8 mouse cellular contexts compared by ENCODE assay signal in the genomic region with DNA sequence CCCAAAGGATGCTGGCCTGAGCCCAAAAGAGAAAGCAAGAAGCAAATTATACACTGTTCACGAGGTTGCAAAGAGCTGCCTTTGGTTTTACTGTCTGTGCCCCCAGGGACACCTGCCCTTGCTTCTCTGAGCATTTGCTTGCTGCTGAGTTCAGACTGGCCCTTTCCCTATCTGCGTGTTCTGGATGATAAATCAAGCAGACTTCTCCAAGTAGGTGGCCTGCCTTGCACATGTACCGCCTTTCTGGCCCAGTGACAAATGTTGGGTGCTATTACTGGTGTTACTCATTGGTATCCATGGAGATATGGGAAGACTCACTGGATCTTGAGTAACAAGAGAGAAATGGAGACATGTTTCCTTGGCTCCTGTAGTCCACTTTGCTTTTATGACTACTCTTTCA. TPM values are rescaled to one million over a fixed set of nuclear protein-coding genes. Genes with fewer than 3 reads are reported as not detected.
DNase-seq lines count a peak whose midpoint lies in the region; ATAC-seq and TF ChIP-seq lines count a peak whose summit lies in the region.

No protein-coding gene starts in this region.

- no peak overlapping the region for H3K4me3 ChIP-seq in heart, adult 2 months
- no peak overlapping the region for H3K4me3 ChIP-seq in heart, embryonic 11.5 days (ENCODE audit: low read depth, low read length)
- no peak overlapping the region for H3K4me3 ChIP-seq in intestine, embryonic 15.5 days (replicated peaks)

- no peak overlapping the region for H3K27ac ChIP-seq in heart, adult 2 months
- no peak overlapping the region for H3K27ac ChIP-seq in heart, embryonic 11.5 days (ENCODE audit: low read depth, low read length)
- H3K27ac ChIP-seq in intestine, embryonic 15.5 days, result no peak overlapping the region

- H3K79me2 ChIP-seq in heart, adult 2 months (replicated peaks; ENCODE audit: control insufficient read depth, insufficient read depth, low read length), result no peaks in the 10 kb centered on the region

- H3K36me3 ChIP-seq in heart, adult 2 months (ENCODE audit: control insufficient read depth, insufficient read depth, low read length), result no peaks in the 10 kb centered on the region
- H3K36me3 ChIP-seq in heart, embryonic 11.5 days (ENCODE audit: control insufficient read depth, insufficient read depth, low read length), result no peaks in the 10 kb centered on the region
- H3K36me3 ChIP-seq in intestine, embryonic 15.5 days, result no peaks in the 10 kb centered on the region

- TF ChIP-seq CTCF in heart, adult 2 months (IDR thresholded peaks at IDR 0.05), result no peak

- ATAC-seq in heart, embryonic 11.5 days (replicated peaks; ENCODE audit: insufficient number of reproducible peaks, low FRiP score, low TSS enrichment), result no peak
- ATAC-seq in intestine, embryonic 15.5 days, result peak; percentile 36; the same call in 1 of the 2 replicates

- intact Hi-C loops in heart, adult 2 months (cut with DNase I), result no loop called here
- intact Hi-C loops in left cerebral cortex, postnatal 25 days (cut with DNase I), result no loop called here

- H3K4me1 ChIP-seq in heart, adult 2 months (ENCODE audit: control insufficient read depth, insufficient read depth, low read length), result no peaks in the 10 kb centered on the region
- no peaks in the 10 kb centered on the region for H3K4me1 ChIP-seq in heart, embryonic 11.5 days (ENCODE audit: control insufficient read depth, insufficient read depth, low read length)
- H3K4me1 ChIP-seq in intestine, embryonic 15.5 days (replicated peaks), result peaks cover 3% of the 10 kb centered on the region

- no peak for TF ChIP-seq POLR2A in heart, adult 2 months (IDR thresholded peaks at IDR 0.05; ENCODE audit: insufficient read depth, low read depth, low read length)

- H3K4me2 ChIP-seq in heart, embryonic 11.5 days, result no peak overlapping the region
- no peak overlapping the region for H3K4me2 ChIP-seq in intestine, embryonic 15.5 days (replicated peaks)

- H3K9ac ChIP-seq in heart, adult 2 months (ENCODE audit: low read depth, low read length), result no peak overlapping the region
- no peak overlapping the region for H3K9ac ChIP-seq in heart, embryonic 11.5 days (ENCODE audit: low read depth, low read length)
- H3K9ac ChIP-seq in intestine, embryonic 15.5 days, result no peak overlapping the region

- no peaks in the 10 kb centered on the region for H3K9me3 ChIP-seq in heart, embryonic 11.5 days (replicated peaks; ENCODE audit: control insufficient read depth, low read length)
- no peaks in the 10 kb centered on the region for H3K9me3 ChIP-seq in intestine, embryonic 15.5 days

- no peaks in the 10 kb centered on the region for H3K27me3 ChIP-seq in heart, adult 2 months (ENCODE audit: control insufficient read depth, insufficient read depth, low read length)
- no peaks in the 10 kb centered on the region for H3K27me3 ChIP-seq in heart, embryonic 11.5 days (ENCODE audit: control insufficient read depth, insufficient read depth, low read length)
- H3K27me3 ChIP-seq in intestine, embryonic 15.5 days (replicated peaks), result no peaks in the 10 kb centered on the region

- TF ChIP-seq EP300 in heart, adult 2 months (IDR thresholded peaks at IDR 0.05; ENCODE audit: insufficient read depth, low read depth, low read length), result no peak

- 40% methylated on average over 3 of the region's 3 CpGs for WGBS in heart, adult 2 months
- WGBS in heart, embryonic 11.5 days (ENCODE audit: insufficient replicate concordance), result 58% methylated on average over 3 of the region's 3 CpGs
- 25% methylated on average over 3 of the region's 3 CpGs for WGBS in intestine, embryonic 15.5 days

- DNase-seq in heart, adult 2 months, result peak; percentile 25 to 53
- peak; percentile 87 for DNase-seq in adrenal gland, postnatal 10 days
- peak; percentile 67 to 91 for DNase-seq in left cerebral cortex, postnatal 25 days (ENCODE audit: low spot score in 2 of 2)
- peak; percentile 78 to 87 for DNase-seq in right cerebral cortex, postnatal 10 days (ENCODE audit: low spot score in 2 of 2)
- no peak for DNase-seq in cerebellum, postnatal 36 days
- no peak for DNase-seq in thymus, postnatal 10 days (ENCODE audit: low spot score in 2 of 2)

RNA-seq across cellular contexts. Expression of gene Gm9747, which starts 43.4 kb away (rescaled TPM):
- total RNA-seq in heart, adult 2 months (2021), result not detected
- 0.04 TPM in 1 of 2 replicates, not detected in the other for polyA plus RNA-seq in heart, adult 2 months (2012; rRNA removed)
- polyA plus RNA-seq in heart, embryonic 11.5 days (2014; fragmentation: Nextera tagmentation; extraction: Ambion mirVana), result 33.1 and 40.5 TPM in 2 replicates
- total RNA-seq in adrenal gland, postnatal 10 days (2021), result not detected
- 8.6 and 9.2 TPM in 2 replicates for polyA plus RNA-seq in intestine, embryonic 15.5 days (2015; fragmentation: Nextera tagmentation; extraction: Ambion mirVana)
- total RNA-seq in left cerebral cortex, postnatal 25 days (2021), result not detected

Comparison
In these comparisons a context has a peak if more than half of its experiments do, and no peak if none do; other contexts are left out.
1. DNase-seq: peak in heart, adult 2 months (2 of 2), adrenal gland, postnatal 10 days (single experiment), left cerebral cortex, postnatal 25 days (2 of 2) and right cerebral cortex, postnatal 10 days (2 of 2); none in cerebellum, postnatal 36 days (0 of 2) and thymus, postnatal 10 days (0 of 2).